Comparison of ENCODE assay signal across 8 mouse cellular contexts in the genomic region with DNA sequence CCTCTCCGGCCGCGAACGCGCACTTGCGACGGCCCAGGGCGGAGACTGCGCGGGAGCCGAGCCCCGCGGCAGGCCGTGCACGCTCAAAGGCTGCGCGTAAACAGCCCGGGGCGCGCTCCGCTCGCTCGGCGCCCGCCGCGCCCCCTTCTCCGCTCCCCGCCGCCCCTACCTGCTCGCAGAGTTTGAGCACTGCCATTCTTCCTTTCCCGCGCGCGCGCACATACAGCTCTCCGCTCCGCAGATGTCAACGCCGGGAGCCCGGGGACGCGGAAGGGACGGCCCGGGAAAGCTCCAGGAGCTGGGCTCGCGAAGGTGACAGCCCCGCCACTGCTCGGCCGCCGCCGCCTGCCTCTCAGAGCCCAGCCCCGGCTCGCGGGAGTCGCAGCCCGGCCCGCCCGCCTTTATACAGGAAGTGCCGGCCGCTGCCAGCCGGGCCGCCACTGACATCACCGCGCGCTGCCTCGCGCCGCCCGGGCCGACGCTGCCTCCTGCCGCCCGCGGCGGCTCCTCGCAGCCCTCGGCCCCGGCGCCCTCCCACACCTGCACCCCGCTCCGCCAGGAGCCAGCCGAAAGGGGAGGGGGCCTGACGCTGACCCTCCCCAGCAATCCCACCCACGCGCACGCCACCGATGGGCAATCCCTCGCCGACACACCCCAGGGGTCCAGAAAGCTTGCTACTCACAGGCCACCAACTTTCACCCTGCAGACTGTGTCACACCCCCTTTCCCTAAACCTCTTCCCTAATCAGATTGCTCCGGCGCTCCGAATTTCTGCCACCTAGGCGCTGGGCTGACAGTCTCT. TPM values are rescaled to one million over a fixed set of nuclear protein-coding genes. Genes with fewer than 3 reads are reported as not detected.
DNase-seq lines count a peak whose midpoint lies in the region; ATAC-seq and TF ChIP-seq lines count a peak whose summit lies in the region.

TSS of gene Ankrd44 (minus strand) at position 417 of the 801 bp plus-strand sequence.

- peak within 1 kb of the TSS; percentile 92 for H3K4me2 ChIP-seq in forebrain, embryonic 11.5 days (ENCODE audit: low read depth, low read length, severe bottlenecking)
- peak within 1 kb of the TSS; percentile 95 for H3K4me2 ChIP-seq in heart, embryonic 14.5 days (ENCODE audit: low read length)
- peak within 1 kb of the TSS; percentile 78 for H3K4me2 ChIP-seq in liver, embryonic 14.5 days (ENCODE audit: low read depth)

- peak; percentile 92 for ATAC-seq in forebrain, embryonic 11.5 days (replicated peaks; ENCODE audit: low FRiP score)
- ATAC-seq in heart, embryonic 14.5 days (ENCODE audit: insufficient number of reproducible peaks, insufficient read depth, low FRiP score, low read depth), result peak; percentile 90
- ATAC-seq in liver, embryonic 14.5 days (ENCODE audit: insufficient read depth), result peak; percentile 83

- H3K9me3 ChIP-seq in forebrain, embryonic 11.5 days (ENCODE audit: control insufficient read depth, low read length), result no peaks in the 10 kb centered on the region
- no peaks in the 10 kb centered on the region for H3K9me3 ChIP-seq in heart, embryonic 14.5 days (ENCODE audit: control insufficient read depth, low read length)
- no peaks in the 10 kb centered on the region for H3K9me3 ChIP-seq in liver, embryonic 14.5 days (ENCODE audit: control insufficient read depth, low read length)

- peak; percentile 91 for DNase-seq in CD4-positive, CD25-positive, alpha-beta regulatory T cell, adult 2 months (ENCODE audit: low read depth, low spot score)
- DNase-seq in brain, embryonic 18.5 days (ENCODE audit: low read depth, low spot score), result peak; percentile 56
- peak; percentile 90 for DNase-seq in forebrain, embryonic 11.5 days (ENCODE audit: low spot score)
- peak; percentile 92 for DNase-seq in kidney, postnatal 10 days
- DNase-seq in liver, embryonic 14.5 days (ENCODE audit: low read depth in 3 of 3, low spot score in 3 of 3), result peak in 1 of 3 experiments; percentile 28
- peak; percentile 71 to 82 for DNase-seq in natural killer cell, adult 2 months (ENCODE audit: low spot score in 2 of 2)
- peak; percentile 87 for DNase-seq in splenic B cell, adult 2 months (ENCODE audit: low read depth, low spot score)

- H3K27me3 ChIP-seq in forebrain, embryonic 11.5 days (ENCODE audit: control insufficient read depth, insufficient read depth, low read length), result no peaks in the 10 kb centered on the region
- H3K27me3 ChIP-seq in heart, embryonic 14.5 days (ENCODE audit: control insufficient read depth, insufficient read depth, low read length), result no peaks in the 10 kb centered on the region
- peaks cover 23% of the 10 kb centered on the region for H3K27me3 ChIP-seq in liver, embryonic 14.5 days (ENCODE audit: control insufficient read depth, insufficient read depth, low read length)
- no peaks in the 10 kb centered on the region for H3K27me3 ChIP-seq in splenic B cell, adult 2 months (ENCODE audit: control insufficient read depth, insufficient read depth, low read length, poor library complexity, severe bottlenecking)

- WGBS in forebrain, embryonic 11.5 days, result under 1% methylated on average over 94 of the region's 94 CpGs
- whole genome bisulfite sequencing in heart, embryonic 14.5 days, result under 1% methylated on average over 80 of the region's 94 CpGs
- under 1% methylated on average over 86 of the region's 94 CpGs for WGBS in liver, embryonic 14.5 days (ENCODE audit: insufficient replicate concordance)

- peak within 1 kb of the TSS; percentile 76 for H3K27ac ChIP-seq in forebrain, embryonic 11.5 days (ENCODE audit: low read depth, low read length)
- peak within 1 kb of the TSS; percentile 60 to 81; a peak in 3 of 4 replicates for H3K27ac ChIP-seq in heart, embryonic 14.5 days (replicated peaks in 1 of 2; ENCODE audit: control insufficient read depth in 1 of 2, insufficient read depth in 1 of 2, low read depth in 2 of 2, low read length in 2 of 2)
- H3K27ac ChIP-seq in liver, embryonic 14.5 days, result no peak within 1 kb of the TSS

- peak within 1 kb of the TSS; percentile 81 for H3K4me3 ChIP-seq in forebrain, embryonic 11.5 days (ENCODE audit: low read depth, low read length)
- peak within 1 kb of the TSS; percentile 57 to 92 for H3K4me3 ChIP-seq in heart, embryonic 14.5 days (ENCODE audit: control insufficient read depth in 1 of 2, insufficient read depth in 1 of 2, low read depth in 1 of 2, low read length in 2 of 2)
- H3K4me3 ChIP-seq in liver, embryonic 14.5 days (ENCODE audit: insufficient read depth in 1 of 2, low read depth in 2 of 2, low read length in 2 of 2), result peak within 1 kb of the TSS; percentile 67 to 71

- TF ChIP-seq EP300 in liver, embryonic 14.5 days (IDR thresholded peaks at IDR 0.05; ENCODE audit: low read depth), result no peak

- H3K4me1 ChIP-seq in forebrain, embryonic 11.5 days (replicated peaks; ENCODE audit: control insufficient read depth, insufficient read depth, low read length), result peaks cover 2% of the 10 kb centered on the region; the same call in 1 of the 2 replicates
- H3K4me1 ChIP-seq in heart, embryonic 14.5 days (ENCODE audit: control insufficient read depth in 2 of 2, insufficient read depth in 2 of 2, low read length in 2 of 2), result peaks cover 12 to 29% of the 10 kb centered on the region in 2 experiments
- peaks cover 0 to 7% of the 10 kb centered on the region in 2 experiments; a peak in 2 of 4 replicates for H3K4me1 ChIP-seq in liver, embryonic 14.5 days (replicated peaks; ENCODE audit: control insufficient read depth in 2 of 2, insufficient read depth in 2 of 2, low read length in 1 of 2)

- peak within 1 kb of the TSS; percentile 88 for H3K9ac ChIP-seq in forebrain, embryonic 11.5 days (ENCODE audit: low read length)
- H3K9ac ChIP-seq in heart, embryonic 14.5 days (ENCODE audit: low read length), result peak within 1 kb of the TSS; percentile 89
- H3K9ac ChIP-seq in liver, embryonic 14.5 days (replicated peaks), result peak within 1 kb of the TSS; percentile 60

- no peaks in the 10 kb centered on the region for H3K36me3 ChIP-seq in forebrain, embryonic 11.5 days (ENCODE audit: control insufficient read depth, insufficient read depth, low read length)
- H3K36me3 ChIP-seq in heart, embryonic 14.5 days (ENCODE audit: control insufficient read depth, insufficient read depth, low read length), result no peaks in the 10 kb centered on the region
- no peaks in the 10 kb centered on the region for H3K36me3 ChIP-seq in liver, embryonic 14.5 days (replicated peaks; ENCODE audit: control insufficient read depth, insufficient read depth, low read depth)
- no peaks in the 10 kb centered on the region for H3K36me3 ChIP-seq in splenic B cell, adult 2 months (ENCODE audit: control insufficient read depth, insufficient read depth, low read length, poor library complexity, severe bottlenecking)

- TF ChIP-seq CTCF in liver, embryonic 14.5 days (IDR thresholded peaks at IDR 0.05; ENCODE audit: low read depth), result no peak

RNA-seq across cellular contexts. Expression of gene Ankrd44, which starts in this region (rescaled TPM):
- 19.1 and 19.3 TPM in 2 replicates for polyA plus RNA-seq in forebrain, embryonic 11.5 days (2014; fragmentation: Nextera tagmentation; extraction: Ambion mirVana)
- 9.2 and 10.5 TPM in 2 replicates for polyA plus RNA-seq in heart, embryonic 14.5 days (2014; fragmentation: Nextera tagmentation; extraction: Ambion mirVana)
- polyA plus RNA-seq in liver, embryonic 14.5 days (2012; rRNA removed), result 3.1 and 4.2 TPM in 2 replicates
- polyA plus RNA-seq in liver, embryonic 14.5 days (2014; fragmentation: Nextera tagmentation; extraction: Ambion mirVana), result 4.5 and 6.1 TPM in 2 replicates
